Mouse (Mus musculus): ENCODE measurements around the gene Zzef1. TPM values are rescaled to one million over a fixed set of nuclear protein-coding genes. Genes with fewer than 3 reads are reported as not detected.

The Zzef1 gene
- total RNA-seq, 1 experiment from 2014 or later = 90.0 TPM

GRCm38 (mm10) chr11:72947840-72948239, 151.8 kb downstream of the Zzef1 start:
- no peak for ATAC-seq (replicated peaks; ENCODE audit: insufficient number of reproducible peaks, low FRiP score, low TSS enrichment, poor library complexity, severe bottlenecking)

DNA sequence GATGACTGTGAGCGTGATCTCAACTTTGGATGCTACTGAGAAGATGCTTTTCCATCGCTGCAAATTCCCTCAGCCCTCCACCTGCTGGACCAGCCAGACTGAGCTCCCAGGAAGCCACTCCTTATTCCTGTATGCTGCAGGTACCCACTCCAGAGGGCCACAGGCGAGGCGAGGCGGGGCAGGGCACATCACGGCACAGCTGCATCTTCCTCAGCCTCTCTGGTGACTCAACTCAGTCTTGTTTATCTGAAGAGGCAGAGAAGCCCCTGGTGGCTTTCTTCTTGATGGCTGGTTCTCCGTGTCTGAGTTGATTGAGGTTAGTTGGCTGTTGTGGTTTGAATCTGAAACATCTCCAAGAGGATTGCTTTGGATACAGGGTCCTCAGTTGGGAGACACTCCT, 152.2 kb downstream of the Zzef1 start:
- ATAC-seq (replicated peaks; ENCODE audit: insufficient number of reproducible peaks, low FRiP score, low TSS enrichment, poor library complexity, severe bottlenecking) = no peak

DNA sequence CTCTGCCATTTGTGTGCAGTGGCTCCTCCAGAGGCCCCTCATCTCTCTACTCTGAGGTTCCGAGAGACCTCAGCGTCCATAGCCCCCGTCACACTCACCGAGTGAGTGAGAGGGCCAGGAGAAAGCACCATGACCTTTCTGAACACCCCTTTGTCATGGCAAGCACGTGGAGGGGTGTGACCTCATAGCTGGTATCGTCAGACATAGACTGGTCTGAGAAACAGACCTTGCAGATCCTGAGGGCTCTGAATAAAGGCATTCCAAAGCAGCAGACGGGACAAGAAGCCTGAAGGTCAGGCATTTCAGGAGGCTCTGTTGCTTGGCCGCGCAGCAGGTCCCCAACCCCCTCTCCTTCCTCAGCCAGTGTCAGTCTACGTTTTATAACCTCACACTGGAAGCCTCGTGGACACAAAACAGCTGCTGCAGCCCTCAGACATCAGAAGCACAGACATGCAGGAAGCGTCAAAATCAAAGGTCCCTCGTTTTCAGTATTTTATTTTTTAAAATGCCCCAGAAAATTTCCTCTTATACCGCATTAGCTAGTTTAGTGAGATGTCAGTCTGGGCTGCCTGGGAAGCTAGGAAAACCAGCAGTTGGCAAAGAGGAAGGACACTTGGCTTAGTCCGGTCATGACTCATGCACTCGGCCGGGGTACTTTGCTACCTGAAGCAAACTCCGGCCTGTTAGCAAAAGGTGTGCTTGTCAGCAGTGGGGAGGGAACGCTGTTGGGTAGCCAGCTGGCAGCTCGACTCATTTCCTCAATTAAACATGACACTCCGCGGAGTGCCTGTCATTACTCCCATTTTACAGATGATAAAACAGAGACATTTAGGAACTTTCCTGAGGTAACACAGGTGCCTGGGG, 155.3 kb downstream of the Zzef1 start:
- no peak for ATAC-seq (replicated peaks; ENCODE audit: insufficient number of reproducible peaks, low FRiP score, low TSS enrichment, poor library complexity, severe bottlenecking)

GRCm38 (mm10) chr11:72952226-72952625, 156.2 kb downstream of the Zzef1 start:
- ATAC-seq (replicated peaks; ENCODE audit: insufficient number of reproducible peaks, low FRiP score, low TSS enrichment, poor library complexity, severe bottlenecking) = no peak

DNA sequence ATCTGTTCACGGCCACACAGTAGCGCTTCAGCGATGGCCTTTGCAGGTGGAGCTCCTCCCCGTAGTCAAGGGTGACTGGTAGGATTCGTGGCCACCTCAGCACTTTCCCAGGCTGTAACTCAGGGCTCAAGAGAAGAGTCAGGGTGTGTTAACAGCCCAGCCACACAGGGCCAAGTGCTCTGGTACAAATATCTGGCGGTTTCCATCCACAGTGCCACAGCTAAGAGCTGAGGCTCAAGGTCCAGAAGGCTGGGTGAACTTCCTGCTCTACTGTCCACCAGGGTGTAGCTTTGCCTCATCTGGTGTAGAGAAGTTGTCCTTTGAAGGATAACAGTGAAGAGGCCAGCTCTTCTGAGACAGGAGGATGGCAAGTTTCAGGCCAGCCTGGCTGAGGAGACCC, 156.7 kb downstream of the Zzef1 start:
- ATAC-seq (replicated peaks; ENCODE audit: insufficient number of reproducible peaks, low FRiP score, low TSS enrichment, poor library complexity, severe bottlenecking) = no peak

DNA sequence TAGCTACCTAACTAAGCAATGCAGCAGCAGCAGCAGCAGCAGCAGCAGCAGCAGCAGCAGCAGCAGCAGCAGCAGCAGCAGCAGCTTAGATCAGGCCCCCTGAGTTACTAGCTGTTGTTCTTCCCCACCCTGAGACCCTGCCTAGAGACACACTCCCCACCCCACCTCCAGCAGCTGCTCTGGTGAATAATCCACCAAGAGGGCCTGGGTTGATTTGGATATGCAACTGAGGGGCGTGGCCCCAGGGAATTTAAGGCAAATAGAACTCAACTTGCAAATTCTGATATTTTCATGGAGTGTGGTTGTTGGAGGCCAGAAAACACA, 157.1 kb downstream of the Zzef1 start:
- ATAC-seq (replicated peaks; ENCODE audit: insufficient number of reproducible peaks, low FRiP score, low TSS enrichment, poor library complexity, severe bottlenecking) = no peak

- ATAC-seq (replicated peaks; ENCODE audit: insufficient number of reproducible peaks, low FRiP score, low TSS enrichment, poor library complexity, severe bottlenecking) = peak; percentile 49
Observed at GRCm38 (mm10) chr11:72953440-72954151, 157.6 kb downstream of the Zzef1 start.

DNA sequence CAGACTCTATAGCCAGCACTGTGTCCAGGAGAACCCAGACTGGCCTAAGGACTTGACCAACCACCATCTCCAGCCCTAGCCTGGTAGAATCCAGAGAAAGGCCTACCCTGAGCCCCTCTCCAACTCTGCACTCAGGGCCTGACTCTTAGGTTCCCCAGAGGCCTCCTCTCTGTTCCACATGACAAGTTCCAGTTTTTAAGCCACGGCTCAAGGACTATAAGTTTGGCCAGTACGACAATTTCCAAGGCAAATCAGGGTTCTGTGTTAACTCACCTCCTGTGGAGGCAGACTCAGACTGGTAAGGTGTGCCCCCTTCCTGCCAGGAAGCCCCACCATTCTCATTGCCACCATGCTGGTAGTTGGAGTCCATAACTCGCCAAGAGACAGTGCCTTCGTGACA, 158.2 kb downstream of the Zzef1 start:
- ATAC-seq (replicated peaks; ENCODE audit: insufficient number of reproducible peaks, low FRiP score, low TSS enrichment, poor library complexity, severe bottlenecking) = peak; percentile 18; the same call in 1 of the 2 replicates

- ATAC-seq (replicated peaks; ENCODE audit: insufficient number of reproducible peaks, low FRiP score, low TSS enrichment, poor library complexity, severe bottlenecking) = no peak
Observed at GRCm38 (mm10) chr11:72955339-72955974, 159.4 kb downstream of the Zzef1 start.

DNA sequence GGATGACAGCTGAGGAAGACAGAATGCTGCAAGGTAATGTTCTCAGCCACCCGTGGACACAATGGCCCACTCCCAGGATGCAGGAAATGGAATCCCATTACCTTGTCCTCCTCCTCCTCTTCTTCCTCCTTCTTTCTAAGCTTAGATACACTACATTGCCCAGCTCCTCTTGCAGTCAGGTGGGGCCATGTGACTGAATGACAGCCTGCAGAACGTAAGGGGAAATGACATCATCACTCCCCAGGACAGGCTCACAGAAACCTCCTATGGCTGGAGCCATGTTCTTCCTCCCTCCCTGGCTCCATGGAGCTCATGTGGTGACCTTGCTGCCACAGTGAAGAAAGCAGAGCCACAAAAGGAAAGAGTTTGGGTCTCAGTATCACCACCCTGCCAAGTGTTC, 161.3 kb downstream of the Zzef1 start:
- ATAC-seq (replicated peaks; ENCODE audit: insufficient number of reproducible peaks, low FRiP score, low TSS enrichment, poor library complexity, severe bottlenecking) = no peak

DNA sequence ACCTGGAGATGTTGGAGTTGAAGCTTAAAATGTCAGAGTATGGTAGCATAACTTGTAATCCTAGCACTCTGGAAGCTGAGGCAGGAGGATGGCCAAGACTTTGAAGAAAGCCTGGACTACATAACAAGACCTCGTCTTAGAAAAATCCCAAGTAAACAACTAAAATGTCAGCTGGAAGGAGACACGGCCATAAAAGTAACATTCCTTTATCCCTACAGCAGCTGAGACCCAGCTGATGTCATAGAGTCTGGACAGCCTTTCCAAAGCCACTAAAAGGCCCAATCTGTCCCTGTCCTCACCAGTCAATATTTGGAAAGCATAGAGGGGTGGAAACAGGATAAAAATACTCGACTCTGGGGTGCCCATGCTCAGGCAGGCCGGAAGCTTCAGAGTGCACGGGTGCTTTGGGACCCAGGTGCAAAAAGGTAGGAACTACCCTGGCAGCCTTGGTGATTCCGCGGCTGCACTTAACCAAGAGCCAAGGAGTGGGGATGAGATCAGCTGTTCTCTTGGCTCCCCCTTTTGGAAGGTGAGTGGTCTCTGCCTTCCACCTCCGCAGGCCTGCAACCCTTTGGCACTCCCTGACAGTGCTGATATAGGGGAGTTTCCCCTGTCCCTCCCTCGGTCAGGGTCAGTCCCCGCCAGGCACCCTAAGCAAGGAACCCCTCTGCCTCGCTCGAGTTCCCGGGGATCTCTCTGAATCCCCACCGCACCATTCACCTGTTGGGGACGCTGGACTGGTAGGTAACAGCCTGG, 164.1 kb downstream of the Zzef1 start:
- no peak for ATAC-seq (replicated peaks; ENCODE audit: insufficient number of reproducible peaks, low FRiP score, low TSS enrichment, poor library complexity, severe bottlenecking)

- no peak for ATAC-seq (replicated peaks; ENCODE audit: insufficient number of reproducible peaks, low FRiP score, low TSS enrichment, poor library complexity, severe bottlenecking)
Observed at GRCm38 (mm10) chr11:72960723-72961071, 164.7 kb downstream of the Zzef1 start.

GRCm38 (mm10) chr11:72961072-72961980, 165.3 kb downstream of the Zzef1 start, which contains the start of gene Atp2a3:
Atp2a3 (plus strand) TSS chr11:72961169.
- peak; percentile 70 for ATAC-seq (replicated peaks; ENCODE audit: insufficient number of reproducible peaks, low FRiP score, low TSS enrichment, poor library complexity, severe bottlenecking)

DNA sequence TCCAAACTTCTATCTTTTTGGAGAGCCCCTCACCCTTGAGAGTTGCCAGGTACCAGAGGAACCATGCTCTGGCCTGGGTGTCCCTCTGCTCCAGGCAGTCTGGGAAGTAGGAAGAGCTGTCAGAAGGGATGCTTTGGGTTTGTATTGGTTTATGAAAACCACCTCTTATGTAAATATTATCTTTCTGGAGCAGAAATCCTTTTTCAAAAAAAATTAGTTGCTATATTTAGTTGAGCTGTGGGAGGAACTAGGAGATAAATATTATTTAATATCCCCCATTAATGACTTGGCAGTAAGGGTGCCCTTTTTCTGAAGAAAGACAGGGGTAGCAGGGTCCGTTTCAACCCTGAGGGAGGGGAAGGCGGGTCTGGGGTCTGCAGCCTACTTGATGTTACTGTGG, 166.4 kb downstream of the Zzef1 start:
- ATAC-seq (replicated peaks; ENCODE audit: insufficient number of reproducible peaks, low FRiP score, low TSS enrichment, poor library complexity, severe bottlenecking) = no peak

- ATAC-seq (replicated peaks; ENCODE audit: insufficient number of reproducible peaks, low FRiP score, low TSS enrichment, poor library complexity, severe bottlenecking) = no peak
Observed at GRCm38 (mm10) chr11:72963058-72963788, 167.2 kb downstream of the Zzef1 start.

DNA sequence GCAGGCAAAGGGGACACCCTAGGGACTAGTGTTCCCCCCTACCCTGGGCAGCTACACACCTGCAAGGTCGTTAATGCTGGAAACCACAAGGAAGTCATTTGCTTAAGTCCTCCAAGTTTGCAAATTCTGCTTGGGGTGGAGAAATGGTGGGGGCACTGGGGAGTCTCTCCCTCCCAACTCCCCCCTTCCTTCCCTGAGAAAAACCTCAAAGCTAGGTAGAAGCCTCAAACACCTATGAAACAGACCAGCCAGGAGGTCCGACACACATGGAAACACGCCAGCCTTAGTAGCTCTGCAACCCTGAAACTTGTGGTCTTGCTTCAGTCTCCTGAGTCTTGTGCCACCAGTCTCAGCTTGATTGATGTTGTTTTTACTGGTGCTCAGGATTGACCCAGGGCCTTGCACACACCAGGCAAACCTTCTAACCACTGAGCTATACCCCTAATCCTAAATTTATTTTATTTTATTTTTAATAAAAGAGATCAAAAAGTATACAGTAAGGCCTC, 167.8 kb downstream of the Zzef1 start:
- no peak for ATAC-seq (replicated peaks; ENCODE audit: insufficient number of reproducible peaks, low FRiP score, low TSS enrichment, poor library complexity, severe bottlenecking)

GRCm38 (mm10) chr11:72974995-72975503, 179.0 kb downstream of the Zzef1 start:
- no peak for ATAC-seq (replicated peaks; ENCODE audit: insufficient number of reproducible peaks, low FRiP score, low TSS enrichment, poor library complexity, severe bottlenecking)

Data from monocyte, adult 5-6 weeks (primary cell).